Mouse (Mus musculus): ENCODE results near the gene Synpr. TPM values are rescaled to one million over a fixed set of nuclear protein-coding genes. Genes with fewer than 3 reads are reported as not detected.

The Synpr gene
- total and polyA plus RNA-seq, 3 experiments = not detected

DNA sequence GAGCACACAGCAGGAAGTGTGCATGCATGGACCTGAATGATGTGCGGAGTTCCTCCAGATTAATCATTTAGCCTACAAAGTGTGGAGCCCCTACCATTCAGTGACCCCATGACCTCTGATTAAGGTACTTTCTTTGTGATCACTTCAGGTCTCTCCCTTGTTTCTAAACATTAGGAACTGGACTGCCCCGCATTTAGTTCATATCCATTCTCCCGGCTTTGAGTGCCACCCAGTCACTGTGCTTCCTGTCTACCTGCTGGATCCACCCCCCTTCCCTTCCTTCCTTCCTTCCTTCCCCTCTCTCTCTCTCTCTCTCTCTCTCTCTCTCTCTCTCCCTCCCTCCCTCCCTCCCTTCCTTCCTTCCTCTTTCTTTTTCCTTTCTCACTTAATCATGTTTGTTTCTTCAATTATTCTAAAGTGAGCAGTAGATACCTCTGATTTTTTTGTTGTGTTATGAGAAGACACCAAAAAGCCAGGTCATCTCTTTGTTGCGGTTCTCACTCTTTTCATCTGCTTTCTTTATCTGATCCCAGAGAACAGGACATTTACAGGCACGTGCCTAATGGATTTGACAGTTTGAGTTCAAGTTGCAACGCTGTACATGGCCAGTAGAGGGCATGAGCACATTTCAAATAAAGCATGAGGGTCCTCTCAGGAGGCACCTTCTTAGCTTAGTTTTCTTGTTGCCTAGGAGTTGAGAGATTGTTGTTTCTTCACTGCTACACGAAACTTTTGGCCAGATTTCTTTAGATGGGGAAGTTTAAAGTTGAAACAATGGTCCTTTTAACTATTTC lies 71.2 kb downstream of the Synpr start:
- TF ChIP-seq MYC (IDR thresholded peaks at IDR 0.05; ENCODE audit: low read depth, low read length) = peak; percentile 68; the same call in 1 of the 2 replicates
- TF ChIP-seq BHLHE40 (IDR thresholded peaks at IDR 0.05; ENCODE audit: low read depth, low read length) = peak; percentile 96
- TF ChIP-seq MAZ (IDR thresholded peaks at IDR 0.05; ENCODE audit: low read depth, low read length) = no peak
- peak; percentile 54; the same call in 1 of the 2 replicates for TF ChIP-seq MAX (IDR thresholded peaks at IDR 0.05; ENCODE audit: low read length)
- TF ChIP-seq CTCF (conservative IDR thresholded peaks at IDR 0.05 in 1 of 2, IDR thresholded peaks at IDR 0.05 in 1 of 2; ENCODE audit: low read depth in 2 of 2, low read length in 2 of 2) = peak; percentile 81 to 87
- peak; percentile 91 for TF ChIP-seq RAD21 (IDR thresholded peaks at IDR 0.05; ENCODE audit: low read depth, low read length)
- TF ChIP-seq SMC3 (IDR thresholded peaks at IDR 0.05; ENCODE audit: low read depth, low read length) = peak; percentile 70
- no peak for TF ChIP-seq ELF1 (IDR thresholded peaks at IDR 0.05; ENCODE audit: low read depth, low read length)
- Histone ChIP-seq H3K79me2 (replicated peaks; ENCODE audit: control insufficient read depth, extremely low read depth, insufficient read depth, poor library complexity, severe bottlenecking) (no peaks in the 10 kb centered on the region), H3K9me3 (replicated peaks; ENCODE audit: low read length) (no peaks in the 10 kb centered on the region), H3K27ac (ENCODE audit: insufficient read depth, low read depth) (no peak overlapping the region), H3K4me3 (replicated peaks in 1 of 3; ENCODE audit: low read depth in 2 of 3, low read length in 2 of 3, poor library complexity in 1 of 3) (no peak overlapping the region), H3K36me3 (replicated peaks in 1 of 2; ENCODE audit: control insufficient read depth in 1 of 2, insufficient read depth in 1 of 2, low read length in 1 of 2) (no peaks in the 10 kb centered on the region), H3K4me2 (ENCODE audit: insufficient read depth, low read depth, poor library complexity, severe bottlenecking) (no peak overlapping the region), H3K9ac (ENCODE audit: insufficient read depth, low read depth) (no peak overlapping the region), H3K27me3 (replicated peaks) (no peaks in the 10 kb centered on the region), H3K4me1 (ENCODE audit: control insufficient read depth in 1 of 2, insufficient read depth in 2 of 2) (peaks cover 0 to 4% of the 10 kb centered on the region in 2 experiments; a peak in 2 of 4 replicates)
- dilution Hi-C loops (cut with MboI; ENCODE audit: extremely low pct_ligation_motif_present, extremely low pct_unique_long_range_greater_than_20kb, low sequenced_read_pairs) = no loop called here
- in situ Hi-C loops (cut with MboI; ENCODE audit: low pct_ligation_motif_present, low pct_unique_long_range_greater_than_20kb, low sequenced_read_pairs) = loop anchor here (25.0 kb wide), 1 partner anchor 557 kb away; the partner anchor contains the start of gene Gm281
- peak; percentile 75 for DNase-seq (ENCODE audit: extremely low read depth)

GRCm38 (mm10) chr14:13357101-13357667 lies 72.6 kb downstream of the Synpr start:
- no peak overlapping the region for H3K4me2 ChIP-seq (ENCODE audit: insufficient read depth, low read depth, poor library complexity, severe bottlenecking)
- in situ Hi-C loops (cut with MboI; ENCODE audit: low pct_ligation_motif_present, low pct_unique_long_range_greater_than_20kb, low sequenced_read_pairs) (loop anchor here (25.0 kb wide), 1 partner anchor 555 kb away; the partner anchor contains the start of gene Gm281), dilution Hi-C loops (cut with MboI; ENCODE audit: extremely low pct_ligation_motif_present, extremely low pct_unique_long_range_greater_than_20kb, low sequenced_read_pairs) (no loop called here)
- no peak overlapping the region for H3K4me3 ChIP-seq (replicated peaks in 1 of 3; ENCODE audit: low read depth in 2 of 3, low read length in 2 of 3, poor library complexity in 1 of 3)
- no peaks in the 10 kb centered on the region for H3K9me3 ChIP-seq (replicated peaks; ENCODE audit: low read length)
- H3K27me3 ChIP-seq (replicated peaks) = no peaks in the 10 kb centered on the region
- H3K36me3 ChIP-seq (replicated peaks in 1 of 2; ENCODE audit: control insufficient read depth in 1 of 2, insufficient read depth in 1 of 2, low read length in 1 of 2) = no peaks in the 10 kb centered on the region
- no peak overlapping the region for H3K27ac ChIP-seq (ENCODE audit: insufficient read depth, low read depth)
- H3K9ac ChIP-seq (ENCODE audit: insufficient read depth, low read depth) = no peak overlapping the region
- TF ChIP-seq BHLHE40 (IDR thresholded peaks at IDR 0.05; ENCODE audit: low read depth, low read length) (no peak), RAD21 (IDR thresholded peaks at IDR 0.05; ENCODE audit: low read depth, low read length) (no peak), ELF1 (IDR thresholded peaks at IDR 0.05; ENCODE audit: low read depth, low read length) (no peak), MAFK (IDR thresholded peaks at IDR 0.05; ENCODE audit: insufficient replicate concordance, low read length) (no peak)
- DNase-seq (ENCODE audit: extremely low read depth) = no peak
- H3K4me1 ChIP-seq (ENCODE audit: control insufficient read depth in 1 of 2, insufficient read depth in 2 of 2) = peaks cover 5 to 18% of the 10 kb centered on the region in 2 experiments
- no peaks in the 10 kb centered on the region for H3K79me2 ChIP-seq (replicated peaks; ENCODE audit: control insufficient read depth, extremely low read depth, insufficient read depth, poor library complexity, severe bottlenecking)

DNA sequence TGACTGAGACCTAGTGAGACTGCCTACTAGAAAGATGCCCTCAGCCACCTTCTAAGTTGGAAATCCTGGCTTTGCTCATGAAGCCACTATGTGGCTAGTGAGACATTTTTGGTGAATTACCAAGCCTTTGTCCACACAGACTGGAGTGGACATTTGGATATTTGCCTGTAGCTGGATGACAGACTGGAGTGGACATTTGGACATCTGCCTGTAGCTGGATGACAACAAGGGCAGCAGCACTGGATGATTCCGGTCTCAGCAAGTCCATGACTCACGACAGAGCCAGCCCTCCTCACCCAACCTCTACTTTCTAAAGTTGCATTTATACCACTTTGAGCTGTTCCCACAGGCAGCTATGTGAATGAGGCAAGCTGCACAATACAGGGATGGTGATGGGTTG lies 73.5 kb downstream of the Synpr start:
- in situ Hi-C loops (cut with MboI; ENCODE audit: low pct_ligation_motif_present, low pct_unique_long_range_greater_than_20kb, low sequenced_read_pairs) (loop anchor here (25.0 kb wide), 1 partner anchor 554 kb away; the partner anchor contains the start of gene Gm281), dilution Hi-C loops (cut with MboI; ENCODE audit: extremely low pct_ligation_motif_present, extremely low pct_unique_long_range_greater_than_20kb, low sequenced_read_pairs) (no loop called here)
- no peaks in the 10 kb centered on the region for H3K79me2 ChIP-seq (replicated peaks; ENCODE audit: control insufficient read depth, extremely low read depth, insufficient read depth, poor library complexity, severe bottlenecking)
- no peaks in the 10 kb centered on the region for H3K36me3 ChIP-seq (replicated peaks in 1 of 2; ENCODE audit: control insufficient read depth in 1 of 2, insufficient read depth in 1 of 2, low read length in 1 of 2)
- H3K9ac ChIP-seq (ENCODE audit: insufficient read depth, low read depth) = no peak overlapping the region
- no peak overlapping the region for H3K4me3 ChIP-seq (replicated peaks in 1 of 3; ENCODE audit: low read depth in 2 of 3, low read length in 2 of 3, poor library complexity in 1 of 3)
- no peaks in the 10 kb centered on the region for H3K9me3 ChIP-seq (replicated peaks; ENCODE audit: low read length)
- no peak overlapping the region for H3K4me2 ChIP-seq (ENCODE audit: insufficient read depth, low read depth, poor library complexity, severe bottlenecking)
- DNase-seq (ENCODE audit: extremely low read depth) = no peak
- H3K4me1 ChIP-seq (ENCODE audit: control insufficient read depth in 1 of 2, insufficient read depth in 2 of 2) = peaks cover 7 to 22% of the 10 kb centered on the region in 2 experiments
- H3K27ac ChIP-seq (ENCODE audit: insufficient read depth, low read depth) = no peak overlapping the region
- no peak for TF ChIP-seq IRF4 (IDR thresholded peaks at IDR 0.05; ENCODE audit: low read depth, low read length)
- TF ChIP-seq ZC3H11A (IDR thresholded peaks at IDR 0.05; ENCODE audit: low read depth, low read length) = no peak
- no peak for TF ChIP-seq USF2 (conservative IDR thresholded peaks at IDR 0.05; ENCODE audit: low read depth, low read length)
- TF ChIP-seq ETS1 (conservative IDR thresholded peaks at IDR 0.05; ENCODE audit: low read depth, low read length) = no peak
- no peak for TF ChIP-seq E2F4 (IDR thresholded peaks at IDR 0.05; ENCODE audit: insufficient replicate concordance, low read depth, low read length)
- no peak for TF ChIP-seq NELFE (IDR thresholded peaks at IDR 0.05; ENCODE audit: low read depth, low read length)
- TF ChIP-seq RAD21 (IDR thresholded peaks at IDR 0.05; ENCODE audit: low read depth, low read length) = no peak
- TF ChIP-seq RCOR1 (conservative IDR thresholded peaks at IDR 0.05; ENCODE audit: low read depth, low read length) = no peak
- TF ChIP-seq HCFC1 (IDR thresholded peaks at IDR 0.05; ENCODE audit: low read depth, low read length) = no peak
- TF ChIP-seq MEF2A (IDR thresholded peaks at IDR 0.05; ENCODE audit: borderline replicate concordance, low read depth, low read length) = no peak
- TF ChIP-seq TCF12 (IDR thresholded peaks at IDR 0.05; ENCODE audit: low read depth, low read length) = no peak
- no peak for TF ChIP-seq USF1 (IDR thresholded peaks at IDR 0.05; ENCODE audit: low read depth, low read length)
- TF ChIP-seq POLR2A (IDR thresholded peaks at IDR 0.05; ENCODE audit: low read depth, low read length) = no peak
- TF ChIP-seq KAT2A (IDR thresholded peaks at IDR 0.05; ENCODE audit: insufficient replicate concordance, low read length) = no peak
- no peak for TF ChIP-seq CHD2 (IDR thresholded peaks at IDR 0.05; ENCODE audit: low read length)
- H3K27me3 ChIP-seq (replicated peaks) = no peaks in the 10 kb centered on the region

Data from CH12.LX (cell line).